Mouse (Mus musculus): ENCODE data around the gene Nabp2. TPM values are rescaled to one million over a fixed set of nuclear protein-coding genes. Genes with fewer than 3 reads are reported as not detected.

Nabp2 gene
- polyA plus RNA-seq, 1 experiment from 2014 or later, result 92.2 TPM

GRCm38 (mm10) chr10:128454471-128454870, 43.2 kb upstream of the Nabp2 start:
- H3K27ac ChIP-seq (replicated peaks; ENCODE audit: low read depth, low read length), result no peak overlapping the region
- H3K36me3 ChIP-seq (replicated peaks; ENCODE audit: control insufficient read depth, insufficient read depth, low read depth, low read length), result no peaks in the 10 kb centered on the region
- DNase-seq (ENCODE audit: low spot score) (no peak), ATAC-seq (replicated peaks; ENCODE audit: insufficient number of reproducible peaks, low FRiP score, low TSS enrichment, low read depth) (no peak)
- no peak overlapping the region for H3K9ac ChIP-seq (replicated peaks; ENCODE audit: low read length)
- H3K27me3 ChIP-seq (ENCODE audit: control insufficient read depth, insufficient read depth, low read length), result no peaks in the 10 kb centered on the region
- no peak overlapping the region for H3K4me3 ChIP-seq (ENCODE audit: low read depth, low read length)
- no peaks in the 10 kb centered on the region for H3K4me1 ChIP-seq (ENCODE audit: control insufficient read depth, insufficient read depth, low read length)
- H3K9me3 ChIP-seq (replicated peaks; ENCODE audit: control insufficient read depth, low read length), result no peaks in the 10 kb centered on the region
- H3K4me2 ChIP-seq (ENCODE audit: low read depth, low read length), result no peak overlapping the region
- 69% methylated on average over 3 of the region's 3 CpGs for WGBS

GRCm38 (mm10) chr10:128451014-128451413, 39.7 kb upstream of the Nabp2 start:
- Histone ChIP-seq H3K4me2 (ENCODE audit: low read depth, low read length) (no peak overlapping the region), H3K4me3 (ENCODE audit: low read depth, low read length) (no peak overlapping the region), H3K36me3 (replicated peaks; ENCODE audit: control insufficient read depth, insufficient read depth, low read depth, low read length) (no peaks in the 10 kb centered on the region), H3K27ac (replicated peaks; ENCODE audit: low read depth, low read length) (no peak overlapping the region), H3K27me3 (ENCODE audit: control insufficient read depth, insufficient read depth, low read length) (no peaks in the 10 kb centered on the region), H3K9me3 (replicated peaks; ENCODE audit: control insufficient read depth, low read length) (no peaks in the 10 kb centered on the region), H3K4me1 (ENCODE audit: control insufficient read depth, insufficient read depth, low read length) (no peaks in the 10 kb centered on the region), H3K9ac (replicated peaks; ENCODE audit: low read length) (no peak overlapping the region)
- ATAC-seq (replicated peaks; ENCODE audit: insufficient number of reproducible peaks, low FRiP score, low TSS enrichment, low read depth), result no peak
- WGBS, result 85% methylated on average over 6 of the region's 6 CpGs
- DNase-seq (ENCODE audit: low spot score), result no peak

GRCm38 (mm10) chr10:128445407-128445806, 34.1 kb upstream of the Nabp2 start:
- Histone ChIP-seq H3K27me3 (ENCODE audit: control insufficient read depth, insufficient read depth, low read length) (no peaks in the 10 kb centered on the region), H3K4me3 (ENCODE audit: low read depth, low read length) (no peak overlapping the region), H3K9me3 (replicated peaks; ENCODE audit: control insufficient read depth, low read length) (no peaks in the 10 kb centered on the region), H3K9ac (replicated peaks; ENCODE audit: low read length) (no peak overlapping the region), H3K27ac (replicated peaks; ENCODE audit: low read depth, low read length) (no peak overlapping the region), H3K4me1 (ENCODE audit: control insufficient read depth, insufficient read depth, low read length) (no peaks in the 10 kb centered on the region), H3K36me3 (replicated peaks; ENCODE audit: control insufficient read depth, insufficient read depth, low read depth, low read length) (no peaks in the 10 kb centered on the region), H3K4me2 (ENCODE audit: low read depth, low read length) (no peak overlapping the region)
- 84% methylated on average over 4 of the region's 4 CpGs for WGBS
- DNase-seq (ENCODE audit: low spot score) (no peak), ATAC-seq (replicated peaks; ENCODE audit: insufficient number of reproducible peaks, low FRiP score, low TSS enrichment, low read depth) (no peak)

GRCm38 (mm10) chr10:128444354-128444753, 33.1 kb upstream of the Nabp2 start:
- Histone ChIP-seq H3K4me1 (ENCODE audit: control insufficient read depth, insufficient read depth, low read length) (no peaks in the 10 kb centered on the region), H3K9me3 (replicated peaks; ENCODE audit: control insufficient read depth, low read length) (no peaks in the 10 kb centered on the region), H3K27ac (replicated peaks; ENCODE audit: low read depth, low read length) (no peak overlapping the region), H3K27me3 (ENCODE audit: control insufficient read depth, insufficient read depth, low read length) (no peaks in the 10 kb centered on the region), H3K4me2 (ENCODE audit: low read depth, low read length) (no peak overlapping the region), H3K9ac (replicated peaks; ENCODE audit: low read length) (no peak overlapping the region), H3K4me3 (ENCODE audit: low read depth, low read length) (no peak overlapping the region), H3K36me3 (replicated peaks; ENCODE audit: control insufficient read depth, insufficient read depth, low read depth, low read length) (no peaks in the 10 kb centered on the region)
- DNase-seq (ENCODE audit: low spot score), result no peak
- ATAC-seq (replicated peaks; ENCODE audit: insufficient number of reproducible peaks, low FRiP score, low TSS enrichment, low read depth), result no peak
- WGBS, result 63% methylated on average over 6 of the region's 6 CpGs

GRCm38 (mm10) chr10:128442718-128443117, 31.4 kb upstream of the Nabp2 start:
- DNase-seq (ENCODE audit: low spot score), result no peak
- H3K4me1 ChIP-seq (ENCODE audit: control insufficient read depth, insufficient read depth, low read length), result no peaks in the 10 kb centered on the region
- 100% methylated on average over 1 of the region's 1 CpGs for WGBS
- H3K4me3 ChIP-seq (ENCODE audit: low read depth, low read length), result no peak overlapping the region
- no peak overlapping the region for H3K4me2 ChIP-seq (ENCODE audit: low read depth, low read length)
- H3K27ac ChIP-seq (replicated peaks; ENCODE audit: low read depth, low read length), result no peak overlapping the region
- H3K9me3 ChIP-seq (replicated peaks; ENCODE audit: control insufficient read depth, low read length), result no peaks in the 10 kb centered on the region
- no peak overlapping the region for H3K9ac ChIP-seq (replicated peaks; ENCODE audit: low read length)
- ATAC-seq (replicated peaks; ENCODE audit: insufficient number of reproducible peaks, low FRiP score, low TSS enrichment, low read depth), result no peak
- peaks cover 6% of the 10 kb centered on the region for H3K36me3 ChIP-seq (replicated peaks; ENCODE audit: control insufficient read depth, insufficient read depth, low read depth, low read length)
- no peaks in the 10 kb centered on the region for H3K27me3 ChIP-seq (ENCODE audit: control insufficient read depth, insufficient read depth, low read length)

- H3K27ac ChIP-seq (replicated peaks; ENCODE audit: low read depth, low read length), result no peak overlapping the region
- ATAC-seq (replicated peaks; ENCODE audit: insufficient number of reproducible peaks, low FRiP score, low TSS enrichment, low read depth) (no peak), DNase-seq (ENCODE audit: low spot score) (no peak)
- no peak overlapping the region for H3K9ac ChIP-seq (replicated peaks; ENCODE audit: low read length)
- peaks cover 9% of the 10 kb centered on the region for H3K36me3 ChIP-seq (replicated peaks; ENCODE audit: control insufficient read depth, insufficient read depth, low read depth, low read length)
- H3K4me3 ChIP-seq (ENCODE audit: low read depth, low read length), result no peak overlapping the region
- WGBS, result 92% methylated on average over 10 of the region's 10 CpGs
- H3K27me3 ChIP-seq (ENCODE audit: control insufficient read depth, insufficient read depth, low read length), result no peaks in the 10 kb centered on the region
- no peaks in the 10 kb centered on the region for H3K9me3 ChIP-seq (replicated peaks; ENCODE audit: control insufficient read depth, low read length)
- no peak overlapping the region for H3K4me2 ChIP-seq (ENCODE audit: low read depth, low read length)
- no peaks in the 10 kb centered on the region for H3K4me1 ChIP-seq (ENCODE audit: control insufficient read depth, insufficient read depth, low read length)
These were observed 30.2 kb upstream of the Nabp2 start for GRCm38 (mm10) chr10:128441324-128442119.

- Histone ChIP-seq H3K36me3 (replicated peaks; ENCODE audit: control insufficient read depth, insufficient read depth, low read depth, low read length) (peaks cover 13% of the 10 kb centered on the region), H3K27me3 (ENCODE audit: control insufficient read depth, insufficient read depth, low read length) (no peaks in the 10 kb centered on the region), H3K27ac (replicated peaks; ENCODE audit: low read depth, low read length) (no peak overlapping the region), H3K9ac (replicated peaks; ENCODE audit: low read length) (no peak overlapping the region), H3K4me2 (ENCODE audit: low read depth, low read length) (no peak overlapping the region), H3K4me1 (ENCODE audit: control insufficient read depth, insufficient read depth, low read length) (no peaks in the 10 kb centered on the region), H3K4me3 (ENCODE audit: low read depth, low read length) (no peak overlapping the region), H3K9me3 (replicated peaks; ENCODE audit: control insufficient read depth, low read length) (no peaks in the 10 kb centered on the region)
- DNase-seq (ENCODE audit: low spot score) (peak; percentile 22), ATAC-seq (replicated peaks; ENCODE audit: insufficient number of reproducible peaks, low FRiP score, low TSS enrichment, low read depth) (no peak)
- 68% methylated on average over 10 of the region's 10 CpGs for WGBS
These were observed 29.1 kb upstream of the Nabp2 start for GRCm38 (mm10) chr10:128440407-128440806.

GRCm38 (mm10) chr10:128438675-128439279, 27.5 kb upstream of the Nabp2 start:
- H3K9me3 ChIP-seq (replicated peaks; ENCODE audit: control insufficient read depth, low read length), result no peaks in the 10 kb centered on the region
- ATAC-seq (replicated peaks; ENCODE audit: insufficient number of reproducible peaks, low FRiP score, low TSS enrichment, low read depth), result no peak
- H3K4me3 ChIP-seq (ENCODE audit: low read depth, low read length), result no peak overlapping the region
- no peaks in the 10 kb centered on the region for H3K4me1 ChIP-seq (ENCODE audit: control insufficient read depth, insufficient read depth, low read length)
- DNase-seq (ENCODE audit: low spot score), result no peak
- WGBS, result 81% methylated on average over 10 of the region's 10 CpGs
- H3K4me2 ChIP-seq (ENCODE audit: low read depth, low read length), result no peak overlapping the region
- H3K27ac ChIP-seq (replicated peaks; ENCODE audit: low read depth, low read length), result no peak overlapping the region
- H3K27me3 ChIP-seq (ENCODE audit: control insufficient read depth, insufficient read depth, low read length), result no peaks in the 10 kb centered on the region
- H3K36me3 ChIP-seq (replicated peaks; ENCODE audit: control insufficient read depth, insufficient read depth, low read depth, low read length), result peaks cover 13% of the 10 kb centered on the region
- H3K9ac ChIP-seq (replicated peaks; ENCODE audit: low read length), result no peak overlapping the region
